Mouse (Mus musculus) MEL (cell line): ENCODE results near the gene Ddx60. TPM values are rescaled to one million over a fixed set of nuclear protein-coding genes. Genes with fewer than 3 reads are reported as not detected.

ENCODE experiments used
- DNase-seq: peaks from one replicate; pipeline ENCODE4 v3.0.0; 2011; ENCODE audit warnings: low read depth, low spot score
- H3K27ac ChIP-seq: 2 replicates; pipeline ENCODE4 v1.5.1; 2012; ENCODE audit warnings: low read depth, mild to moderate bottlenecking, control low read depth, low read length, moderate library complexity; ENCODE audit not compliant: control insufficient read depth
- H3K27me3 ChIP-seq, 2 experiments: fragments of 150-350 bp in 1 of 2; sonication (generic) in 1 of 2; 2 replicates each; pipeline ENCODE4 v1.6.1; 2012; ENCODE audit warnings: low read length in 2 of 2, mild to moderate bottlenecking in 2 of 2, improper control_type of control experiment in 1 of 2, moderate library complexity in 1 of 2; ENCODE audit not compliant: insufficient read depth in 2 of 2, control insufficient read depth in 1 of 2
- H3K36me3 ChIP-seq, 2 experiments: 2 replicates each; pipeline ENCODE4 v1.6.1; 2012 to 2014; ENCODE audit warnings: low read length in 2 of 2, improper control_type of control experiment in 1 of 2, inconsistent platforms in 1 of 2, mild to moderate bottlenecking in 1 of 2; ENCODE audit not compliant: insufficient read depth in 2 of 2, control insufficient read depth in 1 of 2
- H3K4me1 ChIP-seq, 2 experiments: fragments of 150-350 bp in 1 of 2; sonication (generic) in 1 of 2; 2 replicates each; pipeline ENCODE4 v1.6.1; 2012; ENCODE audit warnings: low read length in 2 of 2, improper control_type of control experiment in 1 of 2, mild to moderate bottlenecking in 1 of 2; ENCODE audit not compliant: insufficient read depth in 2 of 2, control insufficient read depth in 1 of 2
- H3K4me3 ChIP-seq, 2 experiments: fragments of 150-350 bp in 1 of 2; sonication (generic) in 1 of 2; 2 replicates each; pipeline ENCODE4 v1.5.1; 2012; ENCODE audit warnings: low read depth in 2 of 2, low read length in 2 of 2, mild to moderate bottlenecking in 2 of 2, moderate library complexity in 2 of 2, control low read depth in 1 of 2, improper control_type of control experiment in 1 of 2; ENCODE audit not compliant: control insufficient read depth in 1 of 2, insufficient read depth in 1 of 2
- H3K79me2 ChIP-seq: 2 replicates; pipeline ENCODE4 v1.6.1; 2012; ENCODE audit warnings: mild to moderate bottlenecking, low read length, moderate library complexity; ENCODE audit not compliant: control insufficient read depth, poor library complexity, insufficient read depth
- H3K9ac ChIP-seq: 2 replicates; pipeline ENCODE4 v1.6.1; 2012; ENCODE audit warnings: low read depth, mild to moderate bottlenecking, control low read depth, low read length, moderate library complexity; ENCODE audit not compliant: control insufficient read depth, poor library complexity, severe bottlenecking
- H3K9me3 ChIP-seq: fragments of 150-350 bp; sonication (generic); replicated peaks from 2 replicates; pipeline ENCODE4 v1.6.1; 2012; ENCODE audit warnings: mild to moderate bottlenecking, low read length, improper control_type of control experiment, moderate library complexity; ENCODE audit not compliant: insufficient read depth
- CHD2 ChIP-seq: IDR thresholded peaks from 2 replicates; pipeline ENCODE4 v1.6.1; 2011; ENCODE audit warnings: low read length, improper control_type of control experiment
- CTCF ChIP-seq, 3 experiments: IDR thresholded peaks in 2 of 3; conservative IDR thresholded peaks in 1 of 3; 2 replicates each; pipeline ENCODE4 v1.5.1; 2011 to 2012; ENCODE audit warnings: low read length in 3 of 3, low read depth in 2 of 3, mild to moderate bottlenecking in 2 of 3, improper control_type of control experiment in 1 of 3, inconsistent platforms in 1 of 3, mixed read lengths in 1 of 3, moderate library complexity in 1 of 3; ENCODE audit not compliant: control insufficient read depth in 1 of 3, insufficient read depth in 1 of 3, poor library complexity in 1 of 3, severe bottlenecking in 1 of 3
- E2F4 ChIP-seq: IDR thresholded peaks from 2 replicates; pipeline ENCODE4 v1.6.1; 2011; ENCODE audit warnings: low read depth, low read length, improper control_type of control experiment, borderline replicate concordance
- ELF1 ChIP-seq: IDR thresholded peaks from 2 replicates; pipeline ENCODE4 v1.6.1; 2014; ENCODE audit warnings: low read depth, mild to moderate bottlenecking, inconsistent platforms, low read length, improper control_type of control experiment, moderate library complexity
- GATA1 ChIP-seq: IDR thresholded peaks from 2 replicates; pipeline ENCODE4 v1.6.1; 2011; ENCODE audit warnings: low read depth, low read length, improper control_type of control experiment
- JUND ChIP-seq: IDR thresholded peaks from 2 replicates; pipeline ENCODE4 v1.6.1; 2011; ENCODE audit warnings: low read depth, mild to moderate bottlenecking, improper control_type of control experiment, low read length
- KAT2A ChIP-seq: conservative IDR thresholded peaks from 2 replicates; pipeline ENCODE4 v1.6.1; 2012; ENCODE audit warnings: low read depth, low read length, improper control_type of control experiment, inconsistent platforms
- MAFK ChIP-seq: IDR thresholded peaks from 2 replicates; pipeline ENCODE4 v1.6.1; 2011; ENCODE audit warnings: low read depth, mild to moderate bottlenecking, low read length, improper control_type of control experiment, borderline replicate concordance
- MEF2A ChIP-seq: IDR thresholded peaks from 2 replicates; pipeline ENCODE4 v1.6.1; 2014; ENCODE audit warnings: low read depth, mild to moderate bottlenecking, inconsistent platforms, low read length, improper control_type of control experiment; ENCODE audit not compliant: poor library complexity, insufficient replicate concordance, severe bottlenecking; ENCODE audit errors: extremely low read depth
- NELFE ChIP-seq: IDR thresholded peaks from 2 replicates; pipeline ENCODE4 v1.6.1; 2011; ENCODE audit warnings: low read depth, low read length, improper control_type of control experiment
- NRF1 ChIP-seq: IDR thresholded peaks from 2 replicates; pipeline ENCODE4 v1.6.1; 2014; ENCODE audit warnings: low read depth, mild to moderate bottlenecking, inconsistent platforms, low read length, improper control_type of control experiment, moderate library complexity; ENCODE audit not compliant: poor library complexity, insufficient read depth, severe bottlenecking
- POLR2AphosphoS2 ChIP-seq: IDR thresholded peaks from 2 replicates; pipeline ENCODE4 v1.6.1; 2011; ENCODE audit warnings: low read length, improper control_type of control experiment
- RAD21 ChIP-seq: IDR thresholded peaks from 2 replicates; pipeline ENCODE4 v1.6.1; 2011; ENCODE audit warnings: mild to moderate bottlenecking, low read depth, low read length, improper control_type of control experiment
- SMC3 ChIP-seq: IDR thresholded peaks from 2 replicates; pipeline ENCODE4 v1.6.1; 2011; ENCODE audit warnings: low read depth, low read length, improper control_type of control experiment
- TAL1 ChIP-seq: IDR thresholded peaks from 2 replicates; pipeline ENCODE4 v1.6.1; 2012; ENCODE audit warnings: mild to moderate bottlenecking, inconsistent platforms, low read length, moderate library complexity, mixed read lengths
- TCF12 ChIP-seq: IDR thresholded peaks from 2 replicates; pipeline ENCODE4 v1.6.1; 2014; ENCODE audit warnings: low read depth, mild to moderate bottlenecking, inconsistent platforms, low read length, improper control_type of control experiment, moderate library complexity
- USF1 ChIP-seq: IDR thresholded peaks from 2 replicates; pipeline ENCODE4 v1.6.1; 2014; ENCODE audit warnings: low read depth, mild to moderate bottlenecking, inconsistent platforms, low read length, improper control_type of control experiment, moderate library complexity
- ZKSCAN1 ChIP-seq: IDR thresholded peaks from 2 replicates; pipeline ENCODE4 v1.6.1; 2012; ENCODE audit warnings: low read depth, mild to moderate bottlenecking, inconsistent platforms, low read length, improper control_type of control experiment, moderate library complexity
- ZMIZ1 ChIP-seq: IDR thresholded peaks from 2 replicates; pipeline ENCODE4 v1.6.1; 2012; ENCODE audit warnings: low read depth, mild to moderate bottlenecking, inconsistent platforms, low read length, improper control_type of control experiment, moderate library complexity
- polyA plus RNA-seq, 2 experiments: library from polyadenylated mRNA; stranded (reverse) in 1 of 2; unstranded in 1 of 2; fragments of >175 nt in 1 of 2; fragments of >200 nt in 1 of 2; gene quantifications; 2 replicates each; pipeline versions ENCODE4 v1.2.1 to v1.2.4; 2012; ENCODE audit warnings: low replicate concordance in 2 of 2, low read depth in 1 of 2; ENCODE audit not compliant: insufficient read length in 2 of 2, insufficient read depth in 1 of 2, missing spikeins in 1 of 2
- total RNA-seq: library from RNA; depleted of rRNA; stranded (reverse); fragments of 300-350 nt; gene quantifications from 2 replicates; pipeline ENCODE4 v1.2.3, GENCODE M21; 2012

Gene Ddx60
- total and polyA plus RNA-seq, 3 experiments = not detected

DNA sequence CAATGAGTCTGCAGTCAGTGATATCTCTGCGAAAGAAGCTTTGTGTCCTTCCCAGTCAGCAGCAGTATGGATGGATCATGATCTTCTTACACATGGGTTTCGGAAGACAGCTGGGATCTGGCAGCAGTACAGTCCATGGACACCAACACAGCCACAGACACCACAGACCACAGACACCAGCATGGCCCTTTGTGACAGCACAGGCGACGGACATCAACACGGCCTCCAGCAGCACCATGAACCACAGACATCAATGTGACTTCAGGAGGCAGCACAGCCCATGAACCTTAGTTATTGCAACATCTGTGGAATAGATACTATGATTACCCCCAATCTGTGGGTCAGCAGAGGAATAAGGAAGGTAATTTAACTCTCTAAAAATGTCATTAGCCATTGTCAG lies 15.1 kb upstream of the Ddx60 start:
- Histone ChIP-seq H3K36me3 (no peaks in the 10 kb centered on the region), H3K9ac (no peak overlapping the region), H3K4me3 (no peak overlapping the region), H3K79me2 (no peaks in the 10 kb centered on the region)
- TF ChIP-seq ELF1 (no peak), JUND (no peak), SMC3 (no peak)
- TF ChIP-seq, all 39 proteins: peak for 0
- no peaks in the 10 kb centered on the region; a peak in 1 of 4 replicates for H3K27me3 ChIP-seq
- H3K9me3 ChIP-seq = no peaks in the 10 kb centered on the region
- H3K27ac ChIP-seq = no peak overlapping the region
- no peak for DNase-seq
- no peaks in the 10 kb centered on the region for H3K4me1 ChIP-seq

DNA sequence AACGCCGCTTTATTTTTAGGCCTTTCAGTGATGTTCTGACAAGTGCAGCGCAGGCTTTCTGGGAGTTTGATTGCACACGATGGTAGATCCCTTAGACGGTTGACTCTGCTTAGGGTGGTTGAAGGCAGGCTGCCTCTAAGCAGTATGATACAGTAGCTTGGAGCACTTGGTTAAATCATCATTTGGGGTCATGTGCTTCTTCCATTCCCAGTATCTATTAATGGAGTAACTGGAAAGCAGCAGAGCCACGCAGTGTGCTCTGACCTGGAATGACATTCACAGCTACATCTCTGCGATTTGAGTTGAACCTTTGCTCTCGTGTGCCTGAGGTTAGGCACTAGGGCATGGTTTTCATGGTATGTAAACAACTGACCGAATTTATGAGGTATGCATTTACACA lies 13.9 kb upstream of the Ddx60 start:
- Histone ChIP-seq H3K9me3 (no peaks in the 10 kb centered on the region), H3K4me3 (no peak overlapping the region), H3K27ac (no peak overlapping the region), H3K9ac (no peak overlapping the region), H3K79me2 (no peaks in the 10 kb centered on the region), H3K27me3 (no peaks in the 10 kb centered on the region; a peak in 1 of 4 replicates), H3K36me3 (no peaks in the 10 kb centered on the region), H3K4me1 (no peaks in the 10 kb centered on the region)
- no peak for DNase-seq
- TF ChIP-seq TAL1 (no peak), E2F4 (no peak), POLR2AphosphoS2 (no peak), NELFE (no peak), SMC3 (no peak), CTCF (IDR thresholded peaks at IDR 0.05 in 2 of 3, conservative IDR thresholded peaks at IDR 0.05 in 1 of 3; ENCODE audit: control insufficient read depth in 1 of 3, insufficient read depth in 1 of 3, low read depth in 2 of 3, low read length in 3 of 3, poor library complexity in 1 of 3, severe bottlenecking in 1 of 3) (no peak), ZMIZ1 (no peak), NRF1 (no peak), CHD2 (no peak), RAD21 (no peak), MEF2A (no peak), MAFK (no peak), TCF12 (no peak), USF1 (no peak), GATA1 (no peak), JUND (no peak), ELF1 (no peak), KAT2A (no peak), ZKSCAN1 (no peak)
